Comparison of ENCODE assay signal across 8 mouse cellular contexts in the genomic region with DNA sequence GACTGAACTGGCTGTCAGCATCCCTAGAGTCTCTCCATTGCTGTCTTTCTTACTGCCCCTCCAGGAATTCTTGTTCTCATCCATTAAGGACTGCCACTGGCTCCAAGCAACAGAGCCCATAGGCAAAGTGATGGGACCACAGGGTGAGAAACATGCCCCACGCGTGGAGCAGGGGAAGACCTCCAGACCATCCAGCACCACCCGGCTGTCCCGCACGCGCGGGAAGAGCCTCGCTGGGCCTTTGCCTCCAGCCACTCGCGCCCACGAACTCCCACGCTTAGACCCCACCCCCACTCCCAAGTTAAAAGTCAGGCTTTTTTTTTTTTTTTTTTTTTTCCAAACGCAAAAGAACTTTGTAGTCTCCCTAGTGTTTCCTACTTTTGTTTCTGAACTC. TPM values are rescaled to one million over a fixed set of nuclear protein-coding genes. Genes with fewer than 3 reads are reported as not detected.
DNase-seq lines count a peak whose midpoint lies in the region; ATAC-seq and TF ChIP-seq lines count a peak whose summit lies in the region.

No protein-coding gene starts in this region.

- peak overlapping the region; percentile 78 for H3K9ac ChIP-seq in liver, postnatal 0 days (replicated peaks)

- peaks cover 8% of the 10 kb centered on the region for H3K4me1 ChIP-seq in liver, postnatal 0 days (ENCODE audit: insufficient read depth)

- no peaks in the 10 kb centered on the region for H3K27me3 ChIP-seq in liver, postnatal 0 days (ENCODE audit: insufficient read depth, low read length)

- H3K36me3 ChIP-seq in liver, postnatal 0 days (replicated peaks; ENCODE audit: insufficient read depth, low read length) = no peaks in the 10 kb centered on the region

- no peaks in the 10 kb centered on the region for H3K9me3 ChIP-seq in liver, postnatal 0 days (ENCODE audit: low read length)

- 3% methylated on average over 13 of the region's 13 CpGs for WGBS in liver, postnatal 0 days (ENCODE audit: insufficient replicate concordance)

- peak overlapping the region; percentile 98 for H3K4me2 ChIP-seq in liver, postnatal 0 days (ENCODE audit: low read depth, low read length)

- peak overlapping the region; percentile 92 for H3K27ac ChIP-seq in gastrocnemius, adult 2 months
- H3K27ac ChIP-seq in liver, postnatal 0 days (ENCODE audit: low read depth) = peak overlapping the region; percentile 81

- no peak for TF ChIP-seq CTCF in gastrocnemius, adult 2 months (IDR thresholded peaks at IDR 0.05)
- no peak for TF ChIP-seq CTCF in liver, postnatal 0 days (IDR thresholded peaks at IDR 0.05; ENCODE audit: low read depth)

- peak; percentile 39 for DNase-seq in gastrocnemius, adult 2 months
- no peak for DNase-seq in gastrocnemius, postnatal 10 days
- peak; percentile 13 to 43 for DNase-seq in adrenal gland, postnatal 36 days
- DNase-seq in heart, postnatal 36 days = peak; percentile 23 to 41
- DNase-seq in liver, postnatal 0 days = no peak
- DNase-seq in testis, postnatal 10 days (ENCODE audit: low spot score) = peak; percentile 65
- no peak for DNase-seq in c-Kit-positive CD71-positive TER-119-positive erythroid progenitor cells, embryonic 14.5 days (ENCODE audit: low spot score)
- DNase-seq in layer of hippocampus, postnatal 10 days (ENCODE audit: low spot score in 2 of 2) = no peak

- intact Hi-C loops in gastrocnemius, adult 2 months (cut with DNase I) = loop anchor here (5.0 kb wide), 1 partner anchor 45 kb away; no protein-coding TSS in a partner anchor
- intact Hi-C loops in heart, postnatal 36 days (cut with DNase I) = no loop called here

- ATAC-seq in liver, postnatal 0 days = no peak

- TF ChIP-seq EP300 in liver, postnatal 0 days (IDR thresholded peaks at IDR 0.05; ENCODE audit: low read depth) = no peak

- H3K4me3 ChIP-seq in gastrocnemius, adult 2 months = peak overlapping the region; percentile 97
- peak overlapping the region; percentile 64 for H3K4me3 ChIP-seq in liver, postnatal 0 days (ENCODE audit: low read depth, low read length)

RNA-seq across cellular contexts. Expression of a gene that starts 0.7 kb away (rescaled TPM):
- total RNA-seq in gastrocnemius, adult 2 months (2021) = 1 to 10 TPM; 3.0 to 6.4 TPM
- total RNA-seq in gastrocnemius, postnatal 10 days (2021) = 1 to 10 TPM; 7.7 to 9.2 TPM
- 10 to 100 TPM; 15.3 to 15.5 TPM for total RNA-seq in adrenal gland, postnatal 36 days (2021)
- 10 to 100 TPM; 10.2 to 10.9 TPM for total RNA-seq in heart, postnatal 36 days (2021)
- polyA plus RNA-seq in liver, postnatal 0 days (2015; fragmentation: Nextera tagmentation; extraction: Ambion mirVana) = 2.6 and 3.0 TPM in 2 replicates
- 1 to 10 TPM; 3.1 to 3.4 TPM for total RNA-seq in layer of hippocampus, postnatal 10 days (2021)

RNA-seq across cellular contexts. Expression of a gene that starts 21.7 kb away (rescaled TPM):
- total RNA-seq in gastrocnemius, adult 2 months (2021) = not detected
- total RNA-seq in gastrocnemius, postnatal 10 days (2021) = not detected
- total RNA-seq in adrenal gland, postnatal 36 days (2021) = not detected
- total RNA-seq in heart, postnatal 36 days (2021) = not detected
- not detected in 2 replicates for polyA plus RNA-seq in liver, postnatal 0 days (2015; fragmentation: Nextera tagmentation; extraction: Ambion mirVana)
- not detected for total RNA-seq in layer of hippocampus, postnatal 10 days (2021)

RNA-seq across cellular contexts. Expression of a gene that starts 39.9 kb away (rescaled TPM):
- 1 to 10 TPM; 2.0 to 2.5 TPM for total RNA-seq in gastrocnemius, adult 2 months (2021)
- total RNA-seq in gastrocnemius, postnatal 10 days (2021) = 1 to 10 TPM; 7.4 to 9.0 TPM
- 10 to 100 TPM in 1 of 2 experiments, 1 to 10 TPM in 1; 9.2 to 10.4 TPM for total RNA-seq in adrenal gland, postnatal 36 days (2021)
- total RNA-seq in heart, postnatal 36 days (2021) = 1 to 10 TPM; 1.1 to 1.5 TPM
- polyA plus RNA-seq in liver, postnatal 0 days (2015; fragmentation: Nextera tagmentation; extraction: Ambion mirVana) = 1.3 and 1.4 TPM in 2 replicates
- total RNA-seq in layer of hippocampus, postnatal 10 days (2021) = 1 to 10 TPM in 1 of 2 experiments, under 1 TPM in 1; 0.94 to 1.4 TPM

Comparison
In these comparisons a context has a peak if more than half of its experiments do, and no peak if none do; other contexts are left out.
1. DNase-seq: peak in gastrocnemius, adult 2 months (single experiment), adrenal gland, postnatal 36 days (2 of 2), heart, postnatal 36 days (2 of 2) and testis, postnatal 10 days (single experiment); none in gastrocnemius, postnatal 10 days (single experiment), liver, postnatal 0 days (single experiment), c-Kit-positive CD71-positive TER-119-positive erythroid progenitor cells, embryonic 14.5 days (single experiment) and layer of hippocampus, postnatal 10 days (0 of 2).